16 mouse cellular contexts compared by ENCODE assay signal in genomic region chr9:35051666-35052065, GRCm38 (mm10).
DNase-seq lines count a peak whose midpoint lies in the region; ATAC-seq lines count a peak whose summit lies in the region.
"Had no signal": no experiment of that assay in that cellular context is flagged by ENCODE, and none has a peak within 500 bp of the region (broad histone marks: within the 10 kb centered on the region; RNA-seq: fewer than 3 reads in every experiment).

No protein-coding gene starts in this region.

- intact Hi-C loops in left cerebral cortex, postnatal 10 days (cut with DNase I) = no loop called here

- no peak overlapping the region for H3K9ac ChIP-seq in kidney, embryonic 14.5 days (ENCODE audit: low read depth, low read length)
- H3K9ac ChIP-seq: embryonic facial prominence, embryonic 12.5 days; hindbrain, embryonic 14.5 days; lung, embryonic 14.5 days had no signal

- H3K4me1 ChIP-seq in kidney, embryonic 14.5 days (ENCODE audit: control insufficient read depth, insufficient read depth, low read length) = 0 out of 2 replicates have a peak, but pooled peaks cover 4% of the 10 kb centered on the region
- H3K4me1 ChIP-seq: embryonic facial prominence, embryonic 12.5 days had no signal

- no peak overlapping the region for H3K4me3 ChIP-seq in kidney, embryonic 14.5 days (ENCODE audit: low read length)
- H3K4me3 ChIP-seq: embryonic facial prominence, embryonic 12.5 days; layer of hippocampus, adult 2 months had no signal

- no peak overlapping the region for H3K4me2 ChIP-seq in kidney, embryonic 14.5 days (replicated peaks; ENCODE audit: low read depth, low read length)
- H3K4me2 ChIP-seq: embryonic facial prominence, embryonic 12.5 days; hindbrain, embryonic 14.5 days; lung, embryonic 14.5 days had no signal

- peaks cover 14% of the 10 kb centered on the region; the same call in 1 of the 2 replicates for H3K36me3 ChIP-seq in kidney, embryonic 14.5 days (ENCODE audit: control insufficient read depth, insufficient read depth, low read length)

- ATAC-seq in kidney, embryonic 14.5 days (ENCODE audit: low FRiP score, low TSS enrichment) = no peak
- ATAC-seq: intestine, embryonic 16.5 days had no signal

- 89% methylated on average over 4 of the region's 4 CpGs for WGBS in kidney, embryonic 14.5 days

- H3K27me3 ChIP-seq in kidney, embryonic 14.5 days (ENCODE audit: control insufficient read depth, insufficient read depth, low read length) = no peaks in the 10 kb centered on the region
- H3K27me3 ChIP-seq: embryonic facial prominence, embryonic 12.5 days had no signal

- peak; percentile 5 for DNase-seq in cerebellum, adult 11-12 months
- no peak for DNase-seq in cerebellum, adult 11 months
- peak; percentile 53 for DNase-seq in kidney, adult 9 months
- DNase-seq in gonadal fat pad, adult 2 months (ENCODE audit: low read depth) = peak; percentile 70
- DNase-seq in heart, postnatal 4 days = peak; percentile 21
- no peak for DNase-seq in left cerebral cortex, adult 11 months (ENCODE audit: low spot score)
- DNase-seq in left cerebral cortex, postnatal 10 days (ENCODE audit: extremely low spot score in 1 of 2, low spot score in 2 of 2) = no peak
- DNase-seq: gastrocnemius, postnatal 36 days; liver; lung, embryonic 14.5 days; midbrain, embryonic 14.5 days had no signal

- no peak overlapping the region for H3K27ac ChIP-seq in kidney, embryonic 14.5 days (ENCODE audit: low read depth, low read length)
- H3K27ac ChIP-seq: embryonic facial prominence, embryonic 12.5 days; hindbrain, embryonic 14.5 days; layer of hippocampus, adult 2 months had no signal

- H3K9me3 ChIP-seq in kidney, embryonic 14.5 days (ENCODE audit: control insufficient read depth, low read length) = no peaks in the 10 kb centered on the region
- H3K9me3 ChIP-seq: embryonic facial prominence, embryonic 12.5 days had no signal

Comparison
In these comparisons a context has a peak if more than half of its experiments do, and no peak if none do; other contexts are left out.
1. DNase-seq: peak in cerebellum, adult 11-12 months (single experiment), kidney, adult 9 months (single experiment), gonadal fat pad, adult 2 months (single experiment) and heart, postnatal 4 days (single experiment); none in cerebellum, adult 11 months (single experiment), left cerebral cortex, adult 11 months (single experiment) and left cerebral cortex, postnatal 10 days (0 of 2).